Mouse (Mus musculus) kidney, adult 11 months (tissue): ENCODE data around the gene Chst1.

Experiments used
- DNase-seq: peaks from one replicate; pipeline ENCODE4 v3.0.0; 2022

Chst1 gene

GRCm38 (mm10) chr2:92609704-92610379 is 10.3 kb downstream of the Chst1 start:
- no peak for DNase-seq

GRCm38 (mm10) chr2:92613645-92614044 is 14.1 kb downstream of the Chst1 start:
- no peak for DNase-seq

GRCm38 (mm10) chr2:92614106-92614505 is 14.6 kb downstream of the Chst1 start:
- DNase-seq = no peak

- no peak for DNase-seq
Observed at GRCm38 (mm10) chr2:92617077-92617756, 17.7 kb downstream of the Chst1 start.

GRCm38 (mm10) chr2:92618016-92618415 is 18.5 kb downstream of the Chst1 start:
- no peak for DNase-seq

- no peak for DNase-seq
Observed at GRCm38 (mm10) chr2:92627633-92628032, 28.1 kb downstream of the Chst1 start.

- no peak for DNase-seq
Observed at GRCm38 (mm10) chr2:92630799-92631198, 31.3 kb downstream of the Chst1 start.

- no peak for DNase-seq
Observed at GRCm38 (mm10) chr2:92632027-92632426, 32.5 kb downstream of the Chst1 start.

GRCm38 (mm10) chr2:92640555-92640954 is 41.0 kb downstream of the Chst1 start:
- DNase-seq = no peak

GRCm38 (mm10) chr2:92645282-92646037 is 46.0 kb downstream of the Chst1 start:
- DNase-seq = peak; percentile 52

- DNase-seq = no peak
Observed at GRCm38 (mm10) chr2:92649154-92649801, 49.8 kb downstream of the Chst1 start.

- DNase-seq = no peak
Observed at GRCm38 (mm10) chr2:92650428-92650827, 50.9 kb downstream of the Chst1 start.

GRCm38 (mm10) chr2:92651294-92651816 is 51.8 kb downstream of the Chst1 start:
- no peak for DNase-seq

GRCm38 (mm10) chr2:92657189-92657588 is 57.7 kb downstream of the Chst1 start:
- no peak for DNase-seq

- no peak for DNase-seq
Observed at GRCm38 (mm10) chr2:92658293-92659150, 59.0 kb downstream of the Chst1 start.

GRCm38 (mm10) chr2:92659491-92660035 is 60.1 kb downstream of the Chst1 start:
- DNase-seq = peak; percentile 55

- no peak for DNase-seq
Observed at GRCm38 (mm10) chr2:92662534-92663068, 63.1 kb downstream of the Chst1 start.
